Mouse (Mus musculus): Measurements from ENCODE around the gene Smyd4.
A peak's percentile ranks its signal among the peaks of the same experiment; 100 is the strongest.

DNA sequence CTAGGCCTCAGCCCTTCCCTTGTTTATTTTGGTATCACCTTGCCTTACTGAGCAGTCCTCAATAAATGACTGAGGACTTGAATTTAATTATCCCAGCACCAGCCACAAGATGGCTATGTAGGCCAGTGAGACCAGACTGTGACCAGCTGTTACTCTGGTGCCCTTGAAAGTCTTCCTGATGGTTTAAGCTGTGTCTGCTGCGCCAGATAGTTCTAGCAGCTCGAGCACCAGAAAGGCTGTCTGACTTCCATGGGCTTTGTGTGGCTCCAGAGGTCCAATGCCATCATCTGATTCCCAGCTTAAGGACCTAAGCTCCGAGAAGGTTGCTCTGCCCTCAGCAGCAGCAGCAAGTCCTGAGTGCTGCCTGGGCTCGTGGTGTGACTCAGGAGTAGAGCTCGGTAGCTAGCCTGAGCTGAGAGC lies 54.0 kb downstream of the Smyd4 start:
- TF ChIP-seq CTCF (IDR thresholded peaks at IDR 0.05; ENCODE audit: extremely low read depth, insufficient read depth, insufficient read length, insufficient replicate concordance) (peak; percentile 23; the same call in 1 of the 2 replicates), POLR2A (IDR thresholded peaks at IDR 0.05; ENCODE audit: low read depth, low read length) (no peak)
